Mouse (Mus musculus) right cerebral cortex, postnatal 36 days (tissue): Measurements from ENCODE around the gene Defb30.

Experiments
- DNase-seq, 2 experiments: peaks; one replicate each; pipeline ENCODE4 v3.0.0; 2022; ENCODE audit warnings: low spot score in 2 of 2, mixed read lengths in 1 of 2

The Defb30 gene

GRCm38 (mm10) chr14:63049910-63050370 is at the start of gene Defb30:
Gene Defb30 (minus strand): TSS chr14:63049960.
- no peak for DNase-seq

GRCm38 (mm10) chr14:63067708-63068107 is 17.9 kb upstream of the Defb30 start:
- DNase-seq, result no peak

- DNase-seq, result peak in 1 of 2 experiments; percentile 27
These were observed 17.0 kb upstream of the Defb30 start for GRCm38 (mm10) chr14:63066630-63067310.

GRCm38 (mm10) chr14:63065391-63065790 is 15.6 kb upstream of the Defb30 start:
- DNase-seq, result no peak

GRCm38 (mm10) chr14:63062184-63062583 is 12.4 kb upstream of the Defb30 start:
- DNase-seq, result no peak

GRCm38 (mm10) chr14:63060361-63060760 is 10.6 kb upstream of the Defb30 start:
- no peak for DNase-seq

- peak in 1 of 2 experiments; percentile 12 for DNase-seq
These were observed 5.0 kb upstream of the Defb30 start for GRCm38 (mm10) chr14:63054729-63055128.

GRCm38 (mm10) chr14:63050769-63051168 is 1.0 kb upstream of the Defb30 start:
- peak in 1 of 2 experiments; percentile 17 for DNase-seq

- no peak for DNase-seq
These were observed 3.1 kb downstream of the Defb30 start, which contains the start of gene Defb42 for GRCm38 (mm10) chr14:63046691-63047090. Gene Defb42 (plus strand): TSS chr14:63046991.

GRCm38 (mm10) chr14:63020524-63021156 is 29.1 kb downstream of the Defb30 start:
- DNase-seq, result peak; percentile 26 to 59

- no peak for DNase-seq
These were observed 35.1 kb downstream of the Defb30 start for GRCm38 (mm10) chr14:63014667-63015066.

- DNase-seq, result no peak
These were observed 36.7 kb downstream of the Defb30 start for GRCm38 (mm10) chr14:63013082-63013481.

GRCm38 (mm10) chr14:63011471-63011870 is 38.3 kb downstream of the Defb30 start, which contains the start of gene Defb43:
Gene Defb43 (plus strand): TSS chr14:63011771.
- DNase-seq, result no peak

- DNase-seq, result no peak
These were observed 47.2 kb downstream of the Defb30 start for GRCm38 (mm10) chr14:63002588-63002987.

GRCm38 (mm10) chr14:62998977-62999376 is 50.8 kb downstream of the Defb30 start:
- DNase-seq, result no peak

GRCm38 (mm10) chr14:62997777-62998176 is 52.0 kb downstream of the Defb30 start, which contains the start of gene Defb47:
Gene Defb47 (plus strand): TSS chr14:62998077.
- no peak for DNase-seq

- DNase-seq, result no peak
These were observed 57.8 kb downstream of the Defb30 start for GRCm38 (mm10) chr14:62991849-62992510.

GRCm38 (mm10) chr14:62991271-62991670 is 58.5 kb downstream of the Defb30 start:
- DNase-seq, result no peak

GRCm38 (mm10) chr14:62984410-62984809 is 65.3 kb downstream of the Defb30 start, which contains the start of gene Defb48:
Gene Defb48 (minus strand): TSS chr14:62984510.
- DNase-seq, result no peak
